Mouse (Mus musculus) heart, adult 2 months (tissue): ENCODE results near the gene Gfm1.

Experiments
- CTCF ChIP-seq: fragments of 200-600 bp; IDR thresholded peaks from 2 replicates; pipeline ENCODE4 v1.8.1; 2022; ENCODE audit warnings: antibody characterized with exemption, mild to moderate bottlenecking, moderate library complexity
- EP300 ChIP-seq: fragments of 200-500 bp; IDR thresholded peaks from 2 replicates; pipeline ENCODE4 v1.6.1; 2011; ENCODE audit warnings: low read depth, low read length, control low read depth; ENCODE audit not compliant: insufficient read depth
- POLR2A ChIP-seq: fragments of 200-500 bp; IDR thresholded peaks from 2 replicates; pipeline ENCODE4 v1.6.1; 2011; ENCODE audit warnings: mild to moderate bottlenecking, low read depth, low read length, control low read depth; ENCODE audit not compliant: insufficient read depth

DNA sequence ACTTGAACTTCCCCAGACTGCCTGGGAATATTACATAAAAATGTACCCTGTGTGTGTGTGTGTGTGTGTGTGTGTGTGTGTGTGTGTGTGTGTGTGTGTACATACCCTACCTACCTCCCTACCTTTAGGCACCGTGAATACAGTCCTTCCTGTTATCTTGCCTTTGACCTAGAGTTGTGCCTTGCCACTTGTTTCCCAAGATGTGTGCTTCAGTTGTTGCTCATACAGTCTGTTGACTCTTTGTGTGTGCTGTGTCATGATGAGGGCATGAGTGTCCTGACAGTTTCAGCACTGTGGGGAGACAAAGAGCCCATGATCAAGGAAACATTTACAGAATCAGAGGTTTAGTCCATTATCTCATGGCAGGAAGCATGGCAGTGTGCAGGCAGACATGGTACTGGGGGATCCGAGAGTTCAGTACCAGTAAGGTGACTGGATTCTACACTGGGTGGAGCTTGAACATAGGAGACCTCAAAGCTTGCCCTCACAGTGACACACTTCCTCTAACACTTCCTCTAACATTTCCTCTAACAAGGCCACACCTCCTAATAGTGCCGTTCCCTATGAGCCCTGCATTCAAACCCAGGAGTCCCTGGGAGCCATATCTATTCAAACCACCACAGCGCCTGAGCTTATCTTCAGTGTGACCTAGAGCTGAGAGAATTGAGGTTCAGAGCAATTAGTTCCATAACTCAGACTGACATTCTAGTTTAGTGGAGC, 41.7 kb downstream of the Gfm1 start:
- TF ChIP-seq POLR2A (no peak), CTCF (no peak), EP300 (no peak)
